Mouse (Mus musculus) brain, embryonic 14.5 days (tissue): Measurements from ENCODE around the gene Srgap3. TPM values are rescaled to one million over a fixed set of nuclear protein-coding genes. Genes with fewer than 3 reads are reported as not detected.

Experiments
- DNase-seq: peaks from one replicate; pipeline ENCODE4 v3.0.0-alpha.2; 2011; ENCODE audit warnings: low read depth
- CTCF ChIP-seq: fragments of 200-500 bp; IDR thresholded peaks from 2 replicates; pipeline ENCODE4 v1.5.1; 2012; ENCODE audit warnings: inconsistent platforms, mild to moderate bottlenecking, moderate library complexity, borderline replicate concordance; ENCODE audit not compliant: insufficient read depth, insufficient read length; ENCODE audit errors: extremely low read depth
- POLR2A ChIP-seq: fragments of 200-500 bp; IDR thresholded peaks from 2 replicates; pipeline ENCODE4 v1.6.1; 2012; ENCODE audit warnings: mild to moderate bottlenecking, inconsistent platforms, borderline replicate concordance; ENCODE audit not compliant: poor library complexity, insufficient read depth, insufficient read length, severe bottlenecking; ENCODE audit errors: extremely low read depth
- polyA plus RNA-seq: library from polyadenylated mRNA; depleted of rRNA; stranded (reverse); fragments of >200 nt; gene quantifications from 2 replicates; pipeline ENCODE4 v1.2.3, GENCODE M21; 2012

The Srgap3 gene
- polyA plus RNA-seq, 1 experiment: 112 TPM

- peak; percentile 95 for DNase-seq
- TF ChIP-seq POLR2A: no peak
- no peak for TF ChIP-seq CTCF
Measured at GRCm38 (mm10) chr6:112972858-112973631, 26.0 kb upstream of the Srgap3 start.

- DNase-seq: peak; percentile 44
- TF ChIP-seq CTCF (no peak), POLR2A (no peak)
Measured at GRCm38 (mm10) chr6:112972127-112972526, 25.1 kb upstream of the Srgap3 start.

GRCm38 (mm10) chr6:112971116-112971768 is 24.2 kb upstream of the Srgap3 start:
- peak; percentile 24; the same call in 1 of the 2 replicates for TF ChIP-seq CTCF
- TF ChIP-seq POLR2A: no peak
- DNase-seq: peak; percentile 70

- no peak for DNase-seq
- TF ChIP-seq POLR2A (no peak), CTCF (no peak)
Measured at GRCm38 (mm10) chr6:112967359-112967758, 20.3 kb upstream of the Srgap3 start.

DNA sequence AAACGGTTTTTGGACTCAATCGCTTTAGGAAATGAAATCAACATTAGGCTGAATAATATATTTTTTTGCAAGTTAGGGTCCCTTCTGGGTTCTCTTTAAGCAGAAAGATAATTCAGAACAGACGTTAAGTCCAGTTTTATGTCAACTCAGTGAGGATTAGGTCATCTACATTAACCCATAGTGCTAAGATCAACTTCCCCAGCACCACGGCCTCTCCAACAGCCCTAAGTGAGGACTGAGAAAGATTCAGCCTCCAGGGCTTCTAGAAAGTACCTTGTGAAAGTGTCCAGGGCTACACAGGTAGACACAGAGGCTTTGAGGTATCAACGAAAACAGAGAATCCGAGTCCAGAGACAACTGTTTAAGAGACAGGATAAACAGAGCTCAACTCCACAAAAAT is 11.3 kb upstream of the Srgap3 start:
- no peak for TF ChIP-seq POLR2A
- no peak for TF ChIP-seq CTCF
- DNase-seq: no peak

DNA sequence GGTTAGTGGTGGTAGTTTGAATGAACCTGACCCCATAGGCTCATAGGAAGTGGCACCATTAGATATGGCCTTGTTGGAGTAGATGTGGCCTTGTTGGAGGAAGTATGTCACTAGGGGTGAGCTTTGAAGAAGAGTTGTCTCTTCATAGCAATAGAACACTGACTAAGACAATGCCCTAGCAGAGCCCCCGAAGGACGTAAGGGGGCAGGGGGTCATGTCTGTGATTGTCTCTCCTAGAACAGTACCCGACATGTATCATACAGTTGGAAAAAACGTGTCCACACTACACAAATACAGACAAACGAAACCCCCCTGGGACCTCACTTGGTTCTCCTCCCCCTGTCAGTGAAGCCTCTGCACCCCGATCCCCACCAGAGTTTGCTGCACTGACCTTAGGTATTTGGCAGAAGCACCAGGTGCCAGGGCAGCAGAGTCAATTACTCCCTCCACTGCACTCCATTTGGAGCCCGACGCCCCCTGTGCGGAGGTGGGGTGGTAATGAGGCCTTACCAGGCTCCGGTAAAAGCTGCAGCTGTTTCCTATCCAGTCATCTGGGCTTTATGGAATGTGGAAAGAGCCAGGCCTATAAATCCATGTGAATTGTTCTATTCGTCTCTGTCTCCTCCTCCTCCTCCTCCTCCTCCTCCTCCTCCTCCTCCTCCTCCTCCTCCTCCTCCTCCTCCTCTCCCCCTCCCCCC is 10.7 kb upstream of the Srgap3 start:
- peak; percentile 35 for DNase-seq
- TF ChIP-seq POLR2A (no peak), CTCF (no peak)

DNA sequence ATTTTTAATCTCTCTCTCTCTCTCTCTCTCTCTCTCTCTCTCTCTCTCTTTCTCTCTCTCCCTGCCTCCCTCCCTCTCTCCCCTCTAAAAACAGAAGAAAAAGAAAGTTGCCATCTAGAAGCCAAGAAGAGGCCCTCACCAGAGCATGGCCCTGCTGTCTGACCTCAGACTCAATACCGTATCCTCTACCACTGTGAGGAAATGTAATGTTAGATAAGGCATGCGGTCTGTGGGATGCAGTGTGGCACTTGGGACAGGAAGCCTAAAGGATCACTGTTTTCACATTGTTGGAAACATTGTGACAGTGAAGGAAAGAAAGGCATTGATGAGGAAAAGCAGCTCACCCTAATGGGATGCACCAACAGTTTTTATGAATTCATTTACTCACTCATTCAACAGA is 8.7 kb upstream of the Srgap3 start:
- TF ChIP-seq CTCF (no peak), POLR2A (no peak)
- no peak for DNase-seq

DNA sequence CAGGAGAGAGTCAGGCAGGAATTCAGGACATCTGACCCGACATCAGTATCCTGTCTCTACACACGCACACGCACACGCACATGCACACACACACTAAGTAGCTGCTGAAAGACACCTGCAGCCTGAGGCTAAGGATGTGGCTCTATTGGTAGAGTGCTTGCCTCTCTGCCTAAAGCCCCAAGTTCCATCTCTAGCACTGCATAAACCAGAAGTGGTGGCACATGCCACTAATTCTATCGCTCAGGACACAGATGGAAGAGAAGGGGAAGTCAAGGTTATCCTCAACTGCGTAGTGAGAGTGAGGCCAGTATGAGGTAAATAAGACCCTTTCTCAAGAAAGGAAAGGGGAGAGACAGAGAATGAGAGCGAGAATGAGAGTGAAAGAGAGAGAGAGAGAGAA is 6.8 kb upstream of the Srgap3 start:
- no peak for DNase-seq
- TF ChIP-seq CTCF (no peak), POLR2A (no peak)

GRCm38 (mm10) chr6:112951254-112951653 is 4.2 kb upstream of the Srgap3 start:
- TF ChIP-seq POLR2A (no peak), CTCF (peak; percentile 39; the same call in 1 of the 2 replicates)
- no peak for DNase-seq

DNA sequence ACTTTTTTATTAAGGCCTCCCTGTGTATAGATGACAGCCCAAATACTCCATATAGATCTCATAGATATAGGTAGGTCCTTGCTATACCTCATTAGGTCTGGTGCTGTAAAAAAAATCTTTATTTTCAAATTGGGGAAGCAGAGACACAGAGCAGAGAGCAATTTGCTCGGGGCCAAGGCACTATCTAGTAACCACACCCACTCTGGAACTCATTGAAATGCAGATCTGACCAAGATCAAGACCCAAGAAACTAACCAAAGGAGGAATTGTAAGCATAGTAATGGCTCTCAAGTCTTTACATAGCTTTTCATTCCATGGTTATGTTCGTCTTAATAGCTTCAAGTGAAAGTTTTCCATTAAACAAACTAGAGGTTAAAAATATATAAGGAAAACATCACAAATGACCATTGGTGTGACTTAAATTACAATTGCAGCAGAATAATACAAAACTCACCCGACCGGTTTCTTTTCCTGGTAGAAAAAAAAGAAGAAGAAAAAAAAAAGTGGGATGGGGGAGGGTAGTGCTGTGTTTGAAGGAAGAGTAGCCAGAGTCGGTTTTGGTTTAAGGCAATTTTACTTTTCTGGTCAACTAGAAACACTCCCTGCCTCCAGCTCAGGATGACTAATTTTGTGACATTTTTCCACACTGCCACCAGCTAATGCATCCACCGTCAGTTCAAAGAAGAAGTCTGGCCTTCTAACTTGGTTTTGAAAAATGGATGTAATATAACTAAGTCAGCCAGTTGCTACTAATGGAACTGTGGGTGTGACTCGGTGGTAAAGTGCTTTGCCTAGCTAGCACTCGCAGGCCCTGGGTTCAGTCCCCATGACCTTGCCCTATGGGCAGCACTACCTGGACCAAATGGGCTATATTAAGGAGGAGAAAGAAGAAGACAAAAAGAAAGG is 3.4 kb upstream of the Srgap3 start:
- DNase-seq: no peak
- TF ChIP-seq CTCF: no peak
- TF ChIP-seq POLR2A: no peak

DNA sequence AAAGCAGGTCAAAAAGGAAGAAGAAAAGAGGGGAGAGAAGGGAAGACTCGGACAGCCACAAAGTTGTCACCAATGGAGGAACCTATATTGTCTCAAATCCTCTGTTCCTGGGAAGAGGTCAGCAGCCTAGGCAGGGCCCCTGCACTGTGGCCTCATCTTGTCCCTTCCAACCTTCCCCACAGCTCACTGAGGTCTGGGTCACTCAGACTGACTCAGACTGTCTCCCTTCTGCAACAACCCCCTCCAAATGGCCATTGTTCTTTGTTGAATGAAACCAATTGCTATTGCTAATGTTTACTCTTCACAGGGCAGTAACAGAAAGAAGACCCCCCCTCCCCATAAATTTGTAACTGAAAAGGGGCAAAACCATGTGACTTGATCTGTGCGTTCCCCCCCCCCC is 2.2 kb upstream of the Srgap3 start:
- DNase-seq: no peak
- TF ChIP-seq CTCF: no peak
- TF ChIP-seq POLR2A: no peak

DNA sequence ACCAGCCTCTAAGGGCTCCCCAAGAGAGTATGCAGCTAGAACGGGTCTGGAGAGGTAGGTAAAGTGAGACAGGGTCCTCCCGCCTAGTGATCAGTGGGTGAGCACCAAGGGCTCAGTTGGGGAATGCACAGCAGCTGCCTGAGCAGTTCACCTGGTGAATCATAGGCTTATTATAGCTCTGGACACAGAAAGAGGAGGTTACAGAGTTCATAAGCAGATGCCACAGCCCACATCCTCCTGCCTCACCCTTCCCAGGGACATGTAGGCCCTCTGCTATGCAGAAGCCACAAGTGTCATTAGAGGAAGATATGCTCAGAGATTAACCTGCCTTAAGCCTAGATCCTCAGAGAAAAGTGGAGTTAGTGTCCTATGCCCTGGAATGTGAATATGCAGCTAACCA is 1.4 kb upstream of the Srgap3 start:
- TF ChIP-seq POLR2A (no peak), CTCF (no peak)
- DNase-seq: no peak
